Mouse (Mus musculus): ENCODE results near the gene Ick. TPM values are rescaled to one million over a fixed set of nuclear protein-coding genes. Genes with fewer than 3 reads are reported as not detected.
A peak's percentile ranks its signal among the peaks of the same experiment; 100 is the strongest.
"Not testable (repeated sequence)": the region's sequence is repeated elsewhere in the genome, so short reads cannot be mapped to it uniquely, and the experiment has no call there.

The Ick gene
- 10 to 100 TPM in 22 of 26 experiments, 1 to 10 TPM in 4; 4.0 to 24.7 (median 16.6) TPM for total RNA-seq (2018; cell fraction: chromatin; rRNA removed)
- total RNA-seq (2018; cell fraction: cytosol; rRNA removed), result 1 to 10 TPM; 3.4 to 8.2 (median 6.1) TPM
- 10 to 100 TPM in 12 of 26 experiments, 1 to 10 TPM in 14; 4.6 to 20.3 (median 9.3) TPM for total RNA-seq (2018; cell fraction: nucleus; rRNA removed)
- 4.0 to 7.3 TPM (median 5.4 TPM) in 3 replicates for polyA plus RNA-seq (2018)

- under 1% methylated on average over 20 of the region's 20 CpGs for WGBS (ENCODE audit: missing documents)
- Histone ChIP-seq H3K27ac (peak within 1 kb of the TSS; percentile 84), H3K79me2 (ENCODE audit: inconsistent target) (peaks cover 42% of the 10 kb centered on the region), H3K36me3 (ENCODE audit: inconsistent target) (no peaks in the 10 kb centered on the region), H3K4me3 (ENCODE audit: inconsistent target) (peak within 1 kb of the TSS; percentile 81)
Observed at GRCm38 (mm10) chr9:78108796-78109239, at the start of gene Ick, which contains the start of gene Fbxo9. Gene Ick, plus strand, starts transcription at chr9:78109192. Gene Fbxo9, minus strand, starts transcription at chr9:78109065.

GRCm38 (mm10) chr9:78059525-78060120 is 49.4 kb upstream of the Ick start:
- Histone ChIP-seq H3K36me3 (ENCODE audit: inconsistent target) (no peaks in the 10 kb centered on the region), H3K79me2 (ENCODE audit: inconsistent target) (no peaks in the 10 kb centered on the region), H3K27ac (no peak overlapping the region), H3K4me3 (ENCODE audit: inconsistent target) (no peak overlapping the region)
- WGBS (ENCODE audit: missing documents), result 91% methylated on average over 16 of the region's 16 CpGs

GRCm38 (mm10) chr9:78062392-78062791 is 46.6 kb upstream of the Ick start:
- Histone ChIP-seq H3K36me3 (ENCODE audit: inconsistent target) (no peaks in the 10 kb centered on the region), H3K4me3 (ENCODE audit: inconsistent target) (no peak overlapping the region), H3K79me2 (ENCODE audit: inconsistent target) (no peaks in the 10 kb centered on the region), H3K27ac (no peak overlapping the region)
- WGBS (ENCODE audit: missing documents), result 96% methylated on average over 9 of the region's 9 CpGs

GRCm38 (mm10) chr9:78064121-78064520 is 44.9 kb upstream of the Ick start:
- Histone ChIP-seq H3K79me2 (ENCODE audit: inconsistent target) (no peaks in the 10 kb centered on the region), H3K4me3 (ENCODE audit: inconsistent target) (no peak overlapping the region), H3K36me3 (ENCODE audit: inconsistent target) (no peaks in the 10 kb centered on the region), H3K27ac (no peak overlapping the region)
- WGBS (ENCODE audit: missing documents), result 91% methylated on average over 10 of the region's 10 CpGs

- Histone ChIP-seq H3K79me2 (ENCODE audit: inconsistent target) (no peaks in the 10 kb centered on the region), H3K4me3 (ENCODE audit: inconsistent target) (no peak overlapping the region), H3K36me3 (ENCODE audit: inconsistent target) (no peaks in the 10 kb centered on the region), H3K27ac (no peak overlapping the region)
- WGBS (ENCODE audit: missing documents), result 75% methylated on average over 5 of the region's 5 CpGs
Observed at GRCm38 (mm10) chr9:78070496-78070895, 38.5 kb upstream of the Ick start.

DNA sequence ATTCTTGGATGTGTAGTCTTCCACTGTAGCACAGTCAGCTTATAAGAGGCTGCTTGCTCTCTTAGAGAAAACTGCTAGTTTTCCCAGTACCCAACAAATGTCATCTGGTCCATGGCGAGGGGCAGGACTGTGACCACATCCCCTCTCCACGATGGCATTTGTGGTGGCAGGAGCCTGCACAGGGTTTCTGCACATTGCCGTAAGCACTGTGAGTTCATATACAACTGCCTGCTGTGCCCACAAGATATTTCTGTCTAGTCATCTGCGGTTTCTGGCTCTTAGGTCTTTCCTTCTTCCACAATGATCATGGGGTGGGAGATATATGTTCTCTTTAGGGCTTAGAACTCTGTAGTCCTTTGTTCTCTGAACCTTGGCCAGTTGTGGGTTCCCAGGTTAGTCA is 37.4 kb upstream of the Ick start:
- no peaks in the 10 kb centered on the region for H3K36me3 ChIP-seq (ENCODE audit: inconsistent target)
- no peaks in the 10 kb centered on the region for H3K79me2 ChIP-seq (ENCODE audit: inconsistent target)
- no peak overlapping the region for H3K27ac ChIP-seq
- no peak overlapping the region for H3K4me3 ChIP-seq (ENCODE audit: inconsistent target)
- WGBS (ENCODE audit: missing documents), result 20% methylated on average over 4 of the region's 4 CpGs

DNA sequence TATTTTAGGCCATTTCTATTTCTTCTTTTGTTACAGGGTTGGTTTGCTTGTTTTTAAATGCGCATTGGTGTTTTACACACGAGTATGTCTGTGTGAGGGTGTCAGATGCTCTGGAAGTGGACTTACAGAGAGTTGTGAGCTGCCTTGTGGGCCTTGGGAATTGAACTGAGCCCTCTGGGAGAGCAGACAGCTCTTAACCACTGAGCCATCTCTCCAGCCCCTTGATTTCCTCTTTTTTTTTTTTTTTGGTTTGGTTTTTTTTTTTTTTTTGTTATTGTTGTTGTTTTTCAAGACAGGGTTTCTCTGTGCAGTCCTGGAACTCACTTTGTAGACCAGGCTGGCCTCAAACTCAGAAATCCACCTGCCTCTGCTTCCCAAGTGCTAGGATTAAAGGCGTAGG is 35.7 kb upstream of the Ick start:
- not testable (repeated sequence) for H3K4me3 ChIP-seq (ENCODE audit: inconsistent target); H3K79me2 ChIP-seq (ENCODE audit: inconsistent target); H3K36me3 ChIP-seq (ENCODE audit: inconsistent target)
- peak overlapping the region; percentile 48 for H3K27ac ChIP-seq
- 80% methylated on average over 3 of the region's 3 CpGs for WGBS (ENCODE audit: missing documents)

DNA sequence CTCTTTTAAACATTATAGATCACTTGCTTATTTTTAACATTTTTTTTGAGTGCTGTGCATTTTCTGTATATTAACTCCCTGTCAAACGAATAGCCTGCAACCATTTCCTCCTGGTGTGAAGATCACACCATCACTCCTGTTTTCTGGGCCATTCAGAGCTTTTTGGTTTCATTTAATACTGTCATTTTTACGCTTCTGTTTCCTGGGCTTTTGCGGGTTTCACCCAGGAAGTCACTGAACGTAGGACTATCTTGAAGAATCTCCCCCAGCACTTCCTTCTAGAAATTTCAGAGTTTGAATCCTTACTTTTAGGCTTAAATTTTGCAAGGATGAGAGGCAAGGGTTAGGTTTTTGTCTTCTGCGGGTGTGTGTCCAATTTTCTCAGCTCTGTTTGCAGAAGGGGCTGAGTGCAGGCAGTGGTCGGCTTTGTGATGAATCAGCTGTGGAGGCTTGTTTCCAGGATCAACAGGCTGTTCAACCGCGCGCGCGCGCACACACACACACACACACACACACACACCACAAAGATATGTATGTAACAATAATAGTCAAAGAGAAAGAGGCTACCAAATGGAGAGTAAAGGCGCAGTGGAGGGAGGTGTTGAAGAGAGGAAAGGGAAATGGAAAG is 35.2 kb upstream of the Ick start:
- H3K36me3 ChIP-seq (ENCODE audit: inconsistent target), result no peaks in the 10 kb centered on the region
- H3K4me3 ChIP-seq (ENCODE audit: inconsistent target), result no peak overlapping the region
- 44% methylated on average over 10 of the region's 13 CpGs for WGBS (ENCODE audit: missing documents)
- no peaks in the 10 kb centered on the region for H3K79me2 ChIP-seq (ENCODE audit: inconsistent target)
- peak overlapping the region; percentile 48 for H3K27ac ChIP-seq

DNA sequence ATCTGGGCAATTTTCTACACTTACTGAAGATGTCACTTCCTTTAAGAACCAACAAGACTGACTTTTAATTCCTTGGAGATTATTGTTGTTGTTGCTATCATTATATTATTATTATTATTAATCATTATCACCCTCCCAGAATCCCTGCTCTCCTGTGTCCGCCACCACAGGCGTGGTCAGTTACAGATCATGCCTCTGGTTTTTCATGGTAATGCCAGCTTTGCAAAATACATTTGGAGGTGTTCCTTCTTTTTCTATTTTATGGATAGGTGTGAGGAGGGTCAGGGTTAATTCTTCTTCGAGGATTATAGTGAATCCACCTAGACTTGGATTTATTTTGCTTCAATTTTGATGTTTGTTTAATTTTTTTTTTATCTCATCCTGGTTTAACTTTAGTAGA is 33.7 kb upstream of the Ick start:
- H3K79me2 ChIP-seq (ENCODE audit: inconsistent target), result no peaks in the 10 kb centered on the region
- WGBS (ENCODE audit: missing documents), result 98% methylated on average over 3 of the region's 3 CpGs
- no peaks in the 10 kb centered on the region for H3K36me3 ChIP-seq (ENCODE audit: inconsistent target)
- no peak overlapping the region for H3K4me3 ChIP-seq (ENCODE audit: inconsistent target)
- no peak overlapping the region for H3K27ac ChIP-seq

DNA sequence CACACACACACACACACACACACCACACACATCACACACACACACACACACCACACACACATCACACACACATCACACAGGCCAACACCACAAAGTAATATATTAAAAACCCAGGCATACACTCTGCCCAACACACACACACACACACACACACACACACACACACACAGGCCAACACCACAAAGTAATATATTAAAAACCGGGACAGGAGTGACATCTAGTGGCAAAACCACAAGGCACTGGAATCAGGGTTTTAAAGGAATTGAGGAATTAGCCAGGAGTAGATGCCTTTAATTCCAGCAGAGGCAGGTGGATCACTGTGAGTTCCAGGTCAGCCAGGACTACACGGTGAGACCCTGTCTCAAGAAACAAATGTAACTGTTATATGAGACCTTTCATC is 30.8 kb upstream of the Ick start:
- WGBS (ENCODE audit: missing documents), result 48% methylated on average over 2 of the region's 2 CpGs
- Histone ChIP-seq H3K79me2 (ENCODE audit: inconsistent target) (no peaks in the 10 kb centered on the region), H3K36me3 (ENCODE audit: inconsistent target) (peaks cover 9% of the 10 kb centered on the region; the same call in 1 of the 2 replicates), H3K27ac (no peak overlapping the region), H3K4me3 (ENCODE audit: inconsistent target) (no peak overlapping the region)

- no peak overlapping the region for H3K27ac ChIP-seq
- H3K36me3 ChIP-seq (ENCODE audit: inconsistent target), result peaks cover 26% of the 10 kb centered on the region; the same call in 1 of the 2 replicates
- 98% methylated on average over 6 of the region's 7 CpGs for WGBS (ENCODE audit: missing documents)
- H3K4me3 ChIP-seq (ENCODE audit: inconsistent target), result no peak overlapping the region
- no peaks in the 10 kb centered on the region for H3K79me2 ChIP-seq (ENCODE audit: inconsistent target)
Observed at GRCm38 (mm10) chr9:78081835-78082234, 27.2 kb upstream of the Ick start.

GRCm38 (mm10) chr9:78084341-78084740 is 24.7 kb upstream of the Ick start:
- peaks cover 26% of the 10 kb centered on the region; the same call in 1 of the 2 replicates for H3K36me3 ChIP-seq (ENCODE audit: inconsistent target)
- 99% methylated on average over 4 of the region's 4 CpGs for WGBS (ENCODE audit: missing documents)

GRCm38 (mm10) chr9:78085722-78086287 is 23.2 kb upstream of the Ick start:
- Histone ChIP-seq H3K27ac (peak overlapping the region; percentile 79), H3K79me2 (ENCODE audit: inconsistent target) (no peaks in the 10 kb centered on the region), H3K4me3 (ENCODE audit: inconsistent target) (no peak overlapping the region), H3K36me3 (ENCODE audit: inconsistent target) (peaks cover 26% of the 10 kb centered on the region; the same call in 1 of the 2 replicates)
- WGBS (ENCODE audit: missing documents), result 5% methylated on average over 14 of the region's 14 CpGs

More at GRCm38 (mm10) chr9:78084341-78084740, 24.7 kb upstream of the Ick start:
- H3K27ac ChIP-seq, result no peak overlapping the region
- no peaks in the 10 kb centered on the region for H3K79me2 ChIP-seq (ENCODE audit: inconsistent target)
- H3K4me3 ChIP-seq (ENCODE audit: inconsistent target), result no peak overlapping the region

GRCm38 (mm10) chr9:78087751-78088150 is 21.2 kb upstream of the Ick start:
- Histone ChIP-seq H3K27ac (no peak overlapping the region), H3K79me2 (ENCODE audit: inconsistent target) (no peaks in the 10 kb centered on the region), H3K4me3 (ENCODE audit: inconsistent target) (no peak overlapping the region), H3K36me3 (ENCODE audit: inconsistent target) (peaks cover 16% of the 10 kb centered on the region; the same call in 1 of the 2 replicates)
- WGBS (ENCODE audit: missing documents), result 88% methylated on average over 7 of the region's 9 CpGs

GRCm38 (mm10) chr9:78088521-78088920 is 20.5 kb upstream of the Ick start:
- H3K4me3 ChIP-seq (ENCODE audit: inconsistent target), result no peak overlapping the region
- peaks cover 19% of the 10 kb centered on the region for H3K36me3 ChIP-seq (ENCODE audit: inconsistent target)
- H3K79me2 ChIP-seq (ENCODE audit: inconsistent target), result no peaks in the 10 kb centered on the region
- no peak overlapping the region for H3K27ac ChIP-seq
- 88% methylated on average over 4 of the region's 4 CpGs for WGBS (ENCODE audit: missing documents)

All from macrophage (primary cell).